Mouse (Mus musculus) liver, postnatal 0 days (tissue): ENCODE results near the gene Slc26a5. TPM values are rescaled to one million over a fixed set of nuclear protein-coding genes. Genes with fewer than 3 reads are reported as not detected.
A peak's percentile ranks its signal among the peaks of the same experiment; 100 is the strongest.

Experiments used
- ATAC-seq: fragments of 200-750 bp; cut with Nextera tagmentation; 2 replicates; pipeline ENCODE4 v1.8.0; 2017; ENCODE audit warnings: mild to moderate bottlenecking, moderate library complexity
- DNase-seq: peaks from one replicate; pipeline ENCODE4 v3.0.0-alpha.2; 2016
- H3K27ac ChIP-seq: fragments of 300-500 bp; sonication (generic); 2 replicates; pipeline ENCODE4 v1.5.1; 2014; ENCODE audit warnings: antibody characterized with exemption, moderate library complexity, mild to moderate bottlenecking, low read depth
- H3K27me3 ChIP-seq: fragments of 300-500 bp; sonication (generic); 2 replicates; pipeline ENCODE4 v1.6.1; 2014; ENCODE audit warnings: low read length, control low read depth, mixed read lengths; ENCODE audit not compliant: insufficient read depth
- H3K36me3 ChIP-seq: fragments of 300-500 bp; sonication (generic); replicated peaks from 2 replicates; pipeline ENCODE4 v1.6.1; 2014; ENCODE audit warnings: mild to moderate bottlenecking, control low read depth, low read length, moderate library complexity, mixed read lengths; ENCODE audit not compliant: insufficient read depth
- H3K4me1 ChIP-seq: fragments of 300-500 bp; sonication (generic); 2 replicates; pipeline ENCODE4 v1.6.1; 2014; ENCODE audit warnings: antibody characterized with exemption, mild to moderate bottlenecking, control low read depth; ENCODE audit not compliant: insufficient read depth
- H3K4me2 ChIP-seq: fragments of 300-500 bp; sonication (generic); 2 replicates; pipeline ENCODE4 v1.6.1; 2014; ENCODE audit warnings: low read depth, mild to moderate bottlenecking, low read length, moderate library complexity, mixed read lengths
- H3K4me3 ChIP-seq: fragments of 300-500 bp; sonication (generic); 2 replicates; pipeline ENCODE4 v1.5.1; 2014; ENCODE audit warnings: low read depth, low read length
- H3K9ac ChIP-seq: fragments of 300-500 bp; sonication (generic); replicated peaks from 2 replicates; pipeline ENCODE4 v1.6.1; 2014; ENCODE audit warnings: mild to moderate bottlenecking, moderate library complexity
- H3K9me3 ChIP-seq: fragments of 300-500 bp; sonication (generic); 2 replicates; pipeline ENCODE4 v1.6.1; 2016; ENCODE audit warnings: mild to moderate bottlenecking, control low read depth, low read length, mixed read lengths
- CTCF ChIP-seq: sonication (generic); IDR thresholded peaks from 2 replicates; pipeline ENCODE4 v1.5.1; 2016; ENCODE audit warnings: antibody characterized with exemption, low read depth
- EP300 ChIP-seq: IDR thresholded peaks from 2 replicates; pipeline ENCODE4 v1.6.1; 2016; ENCODE audit warnings: antibody characterized with exemption, low read depth, mild to moderate bottlenecking
- WGBS: fragments of 180-500 bp; shearing (Covaris S2); extraction: QIAGEN DNeasy Blood & Tissue Kit; methylation state at CpG from one replicate; pipeline ENCODE4 v1.1.7; 2014; ENCODE audit not compliant: insufficient replicate concordance; 5-methylcytosine and 5-hydroxymethylcytosine counted together
- polyA plus RNA-seq: library from polyadenylated mRNA; unstranded; fragments of >200 nt; fragmentation: Nextera tagmentation; extraction: Ambion mirVana; gene quantifications from 2 replicates; pipeline ENCODE4 v1.2.1, GENCODE M21; 2015

The Slc26a5 gene
- polyA plus RNA-seq, 1 experiment from 2014 or later: not detected

DNA sequence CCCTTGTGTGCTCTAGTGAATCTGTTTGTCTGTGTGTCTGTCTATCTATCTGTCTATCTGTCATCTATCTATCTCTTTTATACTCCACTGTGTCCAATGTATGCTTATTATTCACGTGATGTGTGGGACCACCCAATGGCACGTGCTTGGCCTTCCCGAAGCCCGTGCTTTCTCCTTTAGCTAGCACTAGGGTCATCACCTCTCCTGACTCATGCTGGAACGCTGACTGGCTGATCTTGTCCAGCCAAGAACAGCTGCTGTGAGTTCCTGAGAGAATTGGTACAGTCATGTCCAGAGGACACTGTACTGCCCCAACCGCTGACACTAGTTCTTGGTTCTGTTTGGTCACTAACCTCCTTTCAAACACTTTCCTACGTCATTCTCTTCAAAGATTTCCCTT is 6.8 kb downstream of the Slc26a5 start:
- no peak for DNase-seq
- WGBS: 78% methylated on average over 7 of the region's 7 CpGs
- Histone ChIP-seq H3K9me3 (no peaks in the 10 kb centered on the region), H3K4me3 (no peak overlapping the region), H3K4me2 (no peak overlapping the region), H3K27ac (no peak overlapping the region), H3K9ac (no peak overlapping the region), H3K4me1 (no peaks in the 10 kb centered on the region), H3K36me3 (no peaks in the 10 kb centered on the region), H3K27me3 (no peaks in the 10 kb centered on the region)
- ATAC-seq: no peak
- TF ChIP-seq CTCF (no peak), EP300 (no peak)

DNA sequence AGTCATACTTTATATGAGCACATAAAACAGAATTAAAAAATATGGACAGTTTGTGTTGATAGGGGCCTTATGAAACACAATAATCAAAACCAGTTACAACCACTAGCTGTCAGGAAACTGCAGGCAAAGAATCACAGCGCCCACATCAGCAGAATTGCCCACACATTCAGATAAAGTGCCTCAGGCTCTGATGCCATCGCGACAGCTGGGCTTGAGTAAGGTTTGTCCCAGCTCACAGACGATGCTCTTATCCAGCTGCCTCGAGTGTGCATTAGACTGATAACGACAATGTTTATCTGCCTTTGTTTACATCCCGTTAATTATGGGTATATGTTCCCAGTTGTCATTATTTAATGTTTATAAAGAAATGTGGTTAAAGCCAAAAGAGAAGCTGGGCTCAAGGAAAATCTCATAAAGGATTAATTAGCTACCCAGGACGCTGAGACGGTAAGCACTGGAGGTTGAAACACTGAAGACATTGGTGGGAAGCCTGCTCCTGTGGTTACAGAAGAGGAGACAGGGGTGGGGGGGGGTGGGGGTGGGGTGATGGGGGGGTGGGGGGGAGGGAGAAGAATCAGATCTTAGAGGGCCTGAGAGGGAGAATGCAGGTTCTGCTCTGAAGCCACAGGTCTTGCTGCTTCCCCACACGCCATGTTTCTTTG is 13.6 kb downstream of the Slc26a5 start:
- Histone ChIP-seq H3K4me1 (no peaks in the 10 kb centered on the region), H3K27me3 (no peaks in the 10 kb centered on the region), H3K27ac (no peak overlapping the region), H3K9ac (no peak overlapping the region), H3K36me3 (no peaks in the 10 kb centered on the region), H3K4me3 (no peak overlapping the region), H3K9me3 (no peaks in the 10 kb centered on the region), H3K4me2 (no peak overlapping the region)
- ATAC-seq (no peak), DNase-seq (no peak)
- TF ChIP-seq EP300 (no peak), CTCF (no peak)
- WGBS: 45% methylated on average over 10 of the region's 10 CpGs

DNA sequence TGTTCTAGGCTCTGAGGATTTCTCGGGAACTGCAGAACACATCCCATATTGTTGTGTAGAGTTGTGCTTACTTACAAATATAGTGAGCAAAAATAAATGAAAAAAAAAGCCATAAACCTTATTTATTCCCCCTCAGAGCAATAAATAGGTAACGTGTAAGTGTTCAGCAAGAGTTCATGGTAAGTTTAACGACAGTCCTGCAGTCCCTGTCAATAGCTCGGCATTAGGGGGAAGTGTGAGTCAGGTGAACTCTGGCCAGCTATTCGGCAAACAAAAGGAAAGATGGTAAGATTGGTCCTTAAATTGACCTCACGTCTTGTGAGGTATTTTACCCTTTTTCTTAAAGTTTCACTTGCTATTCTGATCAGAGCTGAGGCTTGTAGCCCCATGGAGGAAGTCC is 18.0 kb downstream of the Slc26a5 start:
- Histone ChIP-seq H3K9me3 (no peaks in the 10 kb centered on the region), H3K4me2 (no peak overlapping the region), H3K27ac (no peak overlapping the region), H3K4me3 (no peak overlapping the region), H3K9ac (no peak overlapping the region), H3K4me1 (no peaks in the 10 kb centered on the region), H3K36me3 (no peaks in the 10 kb centered on the region), H3K27me3 (no peaks in the 10 kb centered on the region)
- DNase-seq: no peak
- TF ChIP-seq EP300 (no peak), CTCF (no peak)
- no peak for ATAC-seq
- WGBS: 55% methylated on average over 6 of the region's 6 CpGs

DNA sequence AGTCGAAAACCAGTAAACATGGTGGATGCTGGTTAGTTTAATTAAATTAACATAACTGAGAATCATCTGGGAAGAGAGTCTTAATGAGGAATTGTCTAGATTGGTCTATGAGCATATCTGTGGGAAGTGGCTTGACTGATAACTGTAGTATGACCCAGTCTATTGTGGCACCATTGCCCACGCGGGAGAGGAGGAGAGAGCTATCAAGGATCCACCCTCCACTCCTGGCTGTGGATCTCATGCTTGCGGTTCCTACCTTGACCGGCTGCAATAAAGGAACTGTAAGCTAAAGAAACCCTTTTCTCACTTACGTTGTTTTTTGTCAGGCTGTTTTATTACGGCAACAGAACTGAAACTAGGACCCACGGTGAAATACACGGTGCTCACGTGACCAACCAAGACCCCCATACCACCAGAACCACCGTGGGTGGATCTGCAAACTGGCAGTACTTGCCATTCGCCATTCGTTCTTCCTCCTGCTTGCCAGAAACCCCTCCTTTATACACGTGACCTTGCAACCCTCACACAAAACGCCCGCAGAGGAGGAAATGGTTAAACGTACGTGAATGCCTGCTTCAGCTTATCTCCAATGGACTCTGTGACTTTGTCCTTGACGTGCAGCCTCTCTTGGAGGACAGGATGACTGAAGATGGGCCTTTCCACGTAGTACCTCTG is 18.7 kb downstream of the Slc26a5 start:
- H3K9me3 ChIP-seq: no peaks in the 10 kb centered on the region
- TF ChIP-seq EP300 (no peak), CTCF (no peak)
- H3K27me3 ChIP-seq: no peaks in the 10 kb centered on the region
- no peak overlapping the region for H3K27ac ChIP-seq
- no peaks in the 10 kb centered on the region for H3K36me3 ChIP-seq
- no peak overlapping the region for H3K4me2 ChIP-seq
- no peak overlapping the region for H3K4me3 ChIP-seq
- ATAC-seq (no peak), DNase-seq (no peak)
- H3K4me1 ChIP-seq: no peaks in the 10 kb centered on the region
- 55% methylated on average over 20 of the region's 20 CpGs for WGBS
- H3K9ac ChIP-seq: no peak overlapping the region

DNA sequence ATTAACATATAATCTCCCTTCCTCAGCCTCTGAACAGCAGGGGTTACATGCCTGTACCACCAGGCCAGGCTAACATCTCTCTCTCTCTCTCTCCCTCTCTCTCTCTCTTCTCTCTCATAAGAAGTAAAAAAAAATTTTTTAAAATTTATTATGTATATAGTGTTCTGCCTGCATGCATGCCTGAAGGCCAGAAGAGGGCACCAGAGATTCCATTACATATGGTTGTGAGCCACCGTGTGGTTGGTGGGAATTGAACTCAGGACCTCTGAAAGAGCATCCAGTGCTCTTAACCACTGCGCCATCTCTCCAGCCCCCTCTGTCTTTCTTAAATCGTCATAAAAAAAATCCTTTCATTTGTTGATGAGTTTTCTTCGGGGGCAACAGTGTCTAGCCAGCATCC is 20.7 kb downstream of the Slc26a5 start:
- peak; percentile 44 for TF ChIP-seq CTCF
- TF ChIP-seq EP300: no peak

DNA sequence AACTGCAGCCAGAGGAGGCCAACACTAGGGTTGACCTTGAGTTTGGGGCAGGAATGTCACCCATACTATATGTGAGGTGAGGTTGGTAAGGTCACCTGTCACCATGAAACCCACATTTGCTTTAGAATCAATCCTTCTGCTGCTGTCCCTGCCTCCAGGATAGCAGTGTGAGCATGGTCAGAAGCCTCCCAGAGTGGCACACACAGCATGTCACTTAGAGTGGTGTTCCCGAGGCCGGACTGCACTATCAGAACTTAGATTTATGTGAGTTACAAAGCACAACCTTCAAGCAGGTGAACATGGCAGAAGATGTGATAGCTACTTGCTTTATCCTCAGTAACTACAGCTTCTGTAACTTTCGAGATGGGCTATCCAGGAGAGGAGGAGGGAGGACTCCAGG is 33.6 kb downstream of the Slc26a5 start:
- H3K9ac ChIP-seq: no peak overlapping the region
- no peak overlapping the region for H3K4me2 ChIP-seq
- H3K4me1 ChIP-seq: no peaks in the 10 kb centered on the region
- TF ChIP-seq EP300 (no peak), CTCF (no peak)
- DNase-seq (no peak), ATAC-seq (no peak)
- H3K36me3 ChIP-seq: no peaks in the 10 kb centered on the region
- 63% methylated on average over 3 of the region's 3 CpGs for WGBS
- no peak overlapping the region for H3K4me3 ChIP-seq
- H3K27ac ChIP-seq: no peak overlapping the region
- no peaks in the 10 kb centered on the region for H3K9me3 ChIP-seq
- H3K27me3 ChIP-seq: no peaks in the 10 kb centered on the region

More for the DNA sequence above, 20.7 kb downstream of the Slc26a5 start:
- H3K4me2 ChIP-seq: no peak overlapping the region
- no peak for ATAC-seq
- WGBS: 62% methylated on average over 4 of the region's 4 CpGs
- H3K27ac ChIP-seq: no peak overlapping the region
- no peak for DNase-seq
- H3K4me3 ChIP-seq: no peak overlapping the region
- H3K9ac ChIP-seq: no peak overlapping the region
- no peaks in the 10 kb centered on the region for H3K4me1 ChIP-seq
- H3K36me3 ChIP-seq: no peaks in the 10 kb centered on the region
- H3K27me3 ChIP-seq: no peaks in the 10 kb centered on the region
- no peaks in the 10 kb centered on the region for H3K9me3 ChIP-seq
